Mouse (Mus musculus): Measurements from ENCODE around the gene Cr1l. TPM values are rescaled to one million over a fixed set of nuclear protein-coding genes. Genes with fewer than 3 reads are reported as not detected.

The Cr1l gene
- polyA plus RNA-seq, 1 experiment from 2014 or later = 35.9 TPM

DNA sequence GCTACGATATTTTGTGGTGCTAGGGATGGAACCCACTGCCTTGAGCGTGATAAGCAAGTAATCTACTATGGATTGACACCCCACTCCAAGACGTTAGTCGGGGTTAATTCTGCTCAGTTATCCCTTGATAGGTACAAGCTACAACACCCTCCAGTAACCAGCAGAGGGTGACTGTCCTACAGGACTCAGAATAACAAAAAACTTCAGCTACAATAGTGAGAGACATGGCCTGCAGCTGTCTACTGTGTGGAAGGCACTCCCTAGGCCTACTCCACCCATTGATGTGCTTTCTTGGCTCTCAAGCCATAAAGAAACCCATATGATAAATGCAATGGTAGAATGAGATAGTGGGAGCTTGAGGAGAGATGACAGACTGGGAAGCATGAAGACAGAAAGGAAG is 17.8 kb downstream of the Cr1l start:
- 93% methylated on average over 4 of the region's 4 CpGs for WGBS
- no peak overlapping the region for H3K27ac ChIP-seq (replicated peaks; ENCODE audit: low read depth, low read length)
- no peaks in the 10 kb centered on the region for H3K4me1 ChIP-seq (ENCODE audit: control insufficient read depth, insufficient read depth, low read length)
- H3K36me3 ChIP-seq (ENCODE audit: control insufficient read depth, insufficient read depth, low read length) = peaks cover 24% of the 10 kb centered on the region
- ATAC-seq (ENCODE audit: low FRiP score, low TSS enrichment) = no peak
- H3K27me3 ChIP-seq (ENCODE audit: control insufficient read depth, insufficient read depth, low read length) = no peaks in the 10 kb centered on the region
- no peak overlapping the region for H3K4me2 ChIP-seq (ENCODE audit: low read length)
- no peak overlapping the region for H3K4me3 ChIP-seq (replicated peaks; ENCODE audit: low read depth, low read length)
- H3K9ac ChIP-seq (replicated peaks; ENCODE audit: low read length) = no peak overlapping the region
- no peak for DNase-seq
- no peaks in the 10 kb centered on the region for H3K9me3 ChIP-seq (ENCODE audit: control insufficient read depth, low read length)

DNA sequence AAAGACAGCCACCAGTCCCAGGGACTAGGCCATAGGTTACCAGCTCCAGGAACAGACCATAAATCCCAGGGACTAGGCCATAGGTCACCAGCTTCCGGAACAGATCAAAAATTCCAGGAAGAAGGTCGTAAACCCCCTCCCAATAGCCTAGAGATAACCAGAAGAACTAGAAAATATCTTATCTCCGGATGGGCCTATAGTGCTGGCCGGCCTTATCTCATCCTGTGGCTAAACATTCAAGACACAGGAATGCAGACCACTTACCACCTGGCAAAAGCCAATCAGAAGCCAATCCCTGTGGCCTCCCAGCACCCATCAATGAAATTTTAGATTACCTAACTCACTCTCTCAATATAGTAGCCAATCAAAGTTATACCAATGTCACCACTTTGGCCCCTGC is 30.7 kb downstream of the Cr1l start:
- H3K27ac ChIP-seq (replicated peaks; ENCODE audit: low read depth, low read length) = no peak overlapping the region
- no peak overlapping the region for H3K9ac ChIP-seq (replicated peaks; ENCODE audit: low read length)
- peaks cover 23% of the 10 kb centered on the region for H3K36me3 ChIP-seq (ENCODE audit: control insufficient read depth, insufficient read depth, low read length)
- no peak overlapping the region for H3K4me2 ChIP-seq (ENCODE audit: low read length)
- no peak for ATAC-seq (ENCODE audit: low FRiP score, low TSS enrichment)
- no peak for DNase-seq
- no peak overlapping the region for H3K4me3 ChIP-seq (replicated peaks; ENCODE audit: low read depth, low read length)
- H3K4me1 ChIP-seq (ENCODE audit: control insufficient read depth, insufficient read depth, low read length) = no peaks in the 10 kb centered on the region
- H3K27me3 ChIP-seq (ENCODE audit: control insufficient read depth, insufficient read depth, low read length) = no peaks in the 10 kb centered on the region
- 94% methylated on average over 4 of the region's 4 CpGs for WGBS
- no peaks in the 10 kb centered on the region for H3K9me3 ChIP-seq (ENCODE audit: control insufficient read depth, low read length)

GRCm38 (mm10) chr1:195098004-195098403 is 33.4 kb downstream of the Cr1l start:
- no peaks in the 10 kb centered on the region for H3K9me3 ChIP-seq (ENCODE audit: control insufficient read depth, low read length)
- no peaks in the 10 kb centered on the region for H3K27me3 ChIP-seq (ENCODE audit: control insufficient read depth, insufficient read depth, low read length)
- H3K9ac ChIP-seq (replicated peaks; ENCODE audit: low read length) = no peak overlapping the region
- DNase-seq (no peak), ATAC-seq (ENCODE audit: low FRiP score, low TSS enrichment) (no peak)
- 93% methylated on average over 1 of the region's 1 CpGs for WGBS
- no peak overlapping the region for H3K27ac ChIP-seq (replicated peaks; ENCODE audit: low read depth, low read length)
- H3K4me1 ChIP-seq (ENCODE audit: control insufficient read depth, insufficient read depth, low read length) = no peaks in the 10 kb centered on the region
- no peak overlapping the region for H3K4me2 ChIP-seq (ENCODE audit: low read length)
- no peak overlapping the region for H3K4me3 ChIP-seq (replicated peaks; ENCODE audit: low read depth, low read length)
- H3K36me3 ChIP-seq (ENCODE audit: control insufficient read depth, insufficient read depth, low read length) = peaks cover 11% of the 10 kb centered on the region; the same call in 1 of the 2 replicates

- DNase-seq (peak; percentile 71), ATAC-seq (ENCODE audit: low FRiP score, low TSS enrichment) (peak; percentile 86)
- H3K36me3 ChIP-seq (ENCODE audit: control insufficient read depth, insufficient read depth, low read length) = 0 out of 2 replicates have a peak, but pooled peaks cover 1% of the 10 kb centered on the region
- peak within 1 kb of the TSS; percentile 55 for H3K4me2 ChIP-seq (ENCODE audit: low read length)
- H3K4me3 ChIP-seq (replicated peaks; ENCODE audit: low read depth, low read length) = peak within 1 kb of the TSS; percentile 22; the same call in 1 of the 2 replicates
- 0 out of 2 replicates have a peak within 1 kb of the TSS, but pooled peaks have one; percentile 26 for H3K9ac ChIP-seq (replicated peaks; ENCODE audit: low read length)
- 0 out of 2 replicates have a peak, but pooled peaks cover 6% of the 10 kb centered on the region for H3K4me1 ChIP-seq (ENCODE audit: control insufficient read depth, insufficient read depth, low read length)
- no peaks in the 10 kb centered on the region for H3K9me3 ChIP-seq (ENCODE audit: control insufficient read depth, low read length)
- no peak within 1 kb of the TSS for H3K27ac ChIP-seq (replicated peaks; ENCODE audit: low read depth, low read length)
- H3K27me3 ChIP-seq (ENCODE audit: control insufficient read depth, insufficient read depth, low read length) = no peaks in the 10 kb centered on the region
- 3% methylated on average over 14 of the region's 14 CpGs for WGBS
Observed at GRCm38 (mm10) chr1:195092220-195092720, 39.1 kb downstream of the Cr1l start, which contains the start of gene Cd46. Gene Cd46, minus strand, starts transcription at chr1:195092249.

DNA sequence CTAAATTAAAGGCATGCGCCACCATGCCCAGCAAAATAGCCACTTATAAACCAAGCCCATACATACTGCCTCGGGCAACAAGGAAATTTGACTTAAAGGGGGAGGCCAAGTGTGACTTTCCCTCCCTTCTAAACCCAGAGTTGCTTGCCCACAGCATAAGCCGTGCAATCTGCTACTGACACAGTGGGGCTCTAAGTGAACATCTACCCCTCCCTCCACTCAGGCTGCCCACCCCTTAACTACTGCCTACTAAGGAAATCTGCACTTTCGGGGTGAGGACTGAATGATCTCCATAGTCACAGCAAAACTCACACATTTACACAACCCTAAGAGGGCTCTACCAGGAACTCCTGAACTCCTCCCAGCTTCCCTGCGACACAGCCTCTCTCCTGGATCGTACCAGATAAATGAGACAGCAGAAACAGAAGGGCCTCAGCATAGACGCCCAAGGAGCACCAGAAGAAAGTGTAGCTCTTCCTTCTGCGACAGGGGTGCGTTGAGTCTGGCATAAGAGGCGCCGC is 39.6 kb downstream of the Cr1l start:
- Histone ChIP-seq H3K27me3 (ENCODE audit: control insufficient read depth, insufficient read depth, low read length) (no peaks in the 10 kb centered on the region), H3K36me3 (ENCODE audit: control insufficient read depth, insufficient read depth, low read length) (no peaks in the 10 kb centered on the region), H3K4me3 (replicated peaks; ENCODE audit: low read depth, low read length) (peak overlapping the region; percentile 22; the same call in 1 of the 2 replicates), H3K4me1 (ENCODE audit: control insufficient read depth, insufficient read depth, low read length) (0 out of 2 replicates have a peak, but pooled peaks cover 6% of the 10 kb centered on the region), H3K4me2 (ENCODE audit: low read length) (peak overlapping the region; percentile 55), H3K9me3 (ENCODE audit: control insufficient read depth, low read length) (no peaks in the 10 kb centered on the region), H3K27ac (replicated peaks; ENCODE audit: low read depth, low read length) (no peak overlapping the region), H3K9ac (replicated peaks; ENCODE audit: low read length) (0 out of 2 replicates have a peak overlapping the region, but pooled peaks have one; percentile 24)
- WGBS = 19% methylated on average over 11 of the region's 11 CpGs
- ATAC-seq (ENCODE audit: low FRiP score, low TSS enrichment) (peak; percentile 53), DNase-seq (no peak)

- Histone ChIP-seq H3K36me3 (ENCODE audit: control insufficient read depth, insufficient read depth, low read length) (no peaks in the 10 kb centered on the region), H3K27ac (replicated peaks; ENCODE audit: low read depth, low read length) (no peak overlapping the region), H3K4me1 (ENCODE audit: control insufficient read depth, insufficient read depth, low read length) (no peaks in the 10 kb centered on the region), H3K4me2 (ENCODE audit: low read length) (no peak overlapping the region), H3K4me3 (replicated peaks; ENCODE audit: low read depth, low read length) (no peak overlapping the region), H3K9ac (replicated peaks; ENCODE audit: low read length) (no peak overlapping the region), H3K27me3 (ENCODE audit: control insufficient read depth, insufficient read depth, low read length) (no peaks in the 10 kb centered on the region), H3K9me3 (ENCODE audit: control insufficient read depth, low read length) (no peaks in the 10 kb centered on the region)
- ATAC-seq (ENCODE audit: low FRiP score, low TSS enrichment) (no peak), DNase-seq (no peak)
Observed at GRCm38 (mm10) chr1:195082142-195082541, 49.2 kb downstream of the Cr1l start.

Other genes with a start within 250 kb of the Cr1l start
- gene Cd34, start 192.8 kb downstream of the Cr1l start, polyA plus RNA-seq (2014; fragmentation: Nextera tagmentation; extraction: Ambion mirVana) = 15.8 and 34.8 TPM in 2 replicates
- gene Cd46, start 39.3 kb downstream of the Cr1l start, polyA plus RNA-seq (2014; fragmentation: Nextera tagmentation; extraction: Ambion mirVana) = 1.7 and 1.8 TPM in 2 replicates
- 0.31 and 0.64 TPM in 2 replicates for gene Cr2, start 45.1 kb upstream of the Cr1l start, polyA plus RNA-seq (2014; fragmentation: Nextera tagmentation; extraction: Ambion mirVana)

Data from midbrain, embryonic 14.5 days (tissue).